Mouse (Mus musculus) Muller cell, postnatal 12 days (primary cell): ENCODE results near the gene Mtfp1.
"Not testable (repeated sequence)": the region's sequence is repeated elsewhere in the genome, so short reads cannot be mapped to it uniquely, and the experiment has no call there.

ENCODE experiments used
- DNase-seq: peaks from one replicate; pipeline ENCODE4 v3.0.0-alpha.2; 2015; ENCODE audit errors: inconsistent ontology term

The Mtfp1 gene

GRCm38 (mm10) chr11:4095171-4096053, at the start of gene Mtfp1:
Mtfp1 (minus strand) TSS chr11:4095445.
- DNase-seq = peak; percentile 55

DNA sequence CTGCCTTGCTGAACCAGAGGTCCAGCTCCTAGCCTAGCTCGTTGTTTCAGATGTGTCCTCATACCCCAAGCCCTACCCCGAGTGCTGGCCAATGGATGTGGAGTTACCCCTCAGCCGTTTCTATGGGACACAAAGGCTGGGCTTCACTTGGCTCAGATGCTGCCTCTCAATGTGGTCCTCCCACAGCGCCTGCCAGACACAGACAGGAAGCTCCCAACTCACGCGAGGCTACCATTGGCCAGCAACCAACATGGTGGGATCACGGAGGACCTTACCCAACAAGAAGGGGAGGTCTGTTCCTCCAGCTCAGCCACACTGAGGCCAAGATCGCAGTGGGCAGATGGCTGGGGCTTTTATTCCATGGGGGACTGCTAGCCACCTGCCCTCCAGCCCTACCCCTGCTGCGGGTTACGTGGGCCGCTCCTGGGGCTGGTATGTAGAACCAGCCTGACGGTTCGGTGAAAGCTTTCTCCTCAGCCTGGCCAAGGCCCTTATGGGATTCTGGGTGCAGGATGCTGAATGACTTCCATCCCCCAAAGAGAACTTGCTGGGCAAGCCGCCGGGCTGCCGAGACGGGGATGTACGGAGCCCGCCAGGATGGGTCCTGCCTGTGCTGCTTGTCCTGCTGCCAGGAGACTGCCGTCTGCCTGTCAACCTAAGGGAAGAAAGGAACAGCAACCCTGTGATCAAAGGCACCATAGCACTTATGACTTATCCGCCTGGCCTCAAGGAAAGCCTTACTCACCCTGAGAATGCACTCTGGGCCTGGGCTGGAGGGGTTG, 48.2 kb upstream of the Mtfp1 start:
- DNase-seq = no peak

DNA sequence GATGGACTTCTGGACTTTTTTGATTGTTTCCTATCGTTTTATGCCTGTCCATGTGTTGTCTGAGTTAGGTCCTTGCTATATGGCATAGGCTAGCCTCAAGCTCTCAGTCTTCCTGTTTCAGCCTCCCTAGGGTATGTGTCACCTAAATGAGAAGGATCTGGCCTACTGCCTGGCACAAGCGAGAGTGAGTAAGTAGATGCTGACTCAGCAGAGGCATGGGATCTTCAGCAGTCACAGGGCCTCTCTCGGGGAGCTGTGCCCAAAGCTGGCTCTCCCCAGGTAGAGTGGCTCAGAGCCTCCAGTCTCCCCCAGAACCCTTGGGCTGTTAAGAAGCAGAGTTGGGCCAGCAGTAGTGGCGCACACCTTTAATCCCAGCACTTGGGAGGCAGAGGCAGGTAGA, 47.1 kb upstream of the Mtfp1 start:
- no peak for DNase-seq

- no peak for DNase-seq
Observed at GRCm38 (mm10) chr11:4141505-4141904, 46.3 kb upstream of the Mtfp1 start.

DNA sequence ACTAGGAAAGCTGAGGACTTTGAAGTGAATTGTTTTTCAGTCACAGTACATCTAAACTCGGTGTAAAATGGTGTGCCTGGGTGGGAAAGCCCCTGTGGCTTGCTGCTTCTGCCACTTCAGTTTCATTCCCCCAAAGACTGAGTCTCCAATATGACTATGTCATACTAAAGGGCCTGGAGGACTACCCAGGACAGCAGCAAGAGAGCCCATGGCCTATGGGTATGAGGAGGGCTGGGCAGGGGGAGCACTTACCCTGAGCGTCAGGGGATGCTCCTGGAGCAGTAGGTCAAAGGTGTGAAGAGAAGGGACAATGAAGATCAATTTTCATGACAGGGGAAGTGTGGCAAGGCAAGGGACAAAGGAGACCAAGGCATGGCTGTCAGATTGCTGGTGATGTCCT, 43.7 kb upstream of the Mtfp1 start:
- no peak for DNase-seq

DNA sequence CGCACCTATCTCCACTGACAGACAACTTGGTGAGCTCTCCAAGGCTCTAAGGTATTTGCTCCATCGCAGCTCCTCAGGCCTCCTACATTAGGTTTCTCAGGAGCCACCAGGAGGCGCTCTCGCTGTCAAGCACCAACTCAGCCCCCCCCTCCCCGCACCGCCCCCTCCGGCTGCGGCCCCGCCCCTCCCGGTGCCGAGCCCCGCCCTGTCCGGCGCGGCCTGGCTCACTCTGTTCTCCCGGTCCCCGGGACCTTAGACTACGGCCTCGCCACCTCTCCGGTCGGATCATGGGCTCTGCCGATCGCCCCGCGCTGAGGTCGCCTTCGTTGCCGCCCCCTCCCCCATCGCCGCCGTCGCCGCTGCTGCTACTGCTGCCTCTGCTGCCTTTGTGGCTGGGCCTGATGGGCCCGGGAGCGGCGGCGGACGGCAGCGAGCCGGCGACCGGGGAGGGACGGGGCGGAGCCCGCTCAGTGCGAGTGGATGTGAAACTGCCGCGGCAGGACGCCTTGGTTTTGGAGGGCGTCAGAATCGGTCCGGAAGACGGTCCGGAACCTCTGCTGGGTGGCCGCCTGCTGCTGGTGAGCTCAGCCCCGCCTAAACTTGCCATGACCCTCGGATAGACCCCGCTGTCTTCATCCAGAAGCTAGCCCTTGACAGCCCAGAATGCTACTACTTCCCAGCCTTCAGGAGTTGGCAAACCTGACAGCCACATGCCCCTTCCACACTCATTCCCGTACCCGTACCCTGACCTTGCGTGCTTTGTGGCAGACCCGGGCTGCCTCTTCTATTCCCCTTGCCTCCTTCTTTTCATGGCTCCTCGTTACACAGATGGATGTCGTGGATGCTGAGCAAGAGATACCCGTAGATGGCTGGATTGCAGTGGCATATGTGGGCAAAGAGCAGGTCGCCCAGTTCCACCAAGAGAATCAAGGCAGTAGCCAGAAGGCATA, 40.0 kb upstream of the Mtfp1 start, which contains the start of gene Rnf215:
Rnf215 (plus strand) TSS at position 217 of the 950 bp plus-strand sequence.
- DNase-seq = peak; percentile 93

DNA sequence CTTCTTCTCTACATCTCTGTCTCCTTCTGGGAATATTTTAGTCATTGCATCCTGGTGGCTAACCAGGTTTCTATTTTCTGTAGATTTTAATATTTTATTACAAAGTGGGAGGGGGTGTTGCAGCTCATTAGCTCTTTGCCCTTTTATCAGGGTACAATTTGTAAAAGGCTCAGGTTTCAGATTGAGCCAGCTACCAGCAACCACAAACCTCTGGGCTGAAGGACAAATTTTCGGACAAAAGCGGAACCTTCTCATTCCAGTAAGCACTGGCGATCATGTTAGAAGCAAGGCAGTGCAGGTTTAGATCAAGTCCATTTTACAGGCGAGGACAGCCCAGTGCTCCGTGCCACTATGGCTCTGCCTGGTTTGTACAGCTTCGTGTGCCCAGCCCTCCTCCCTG, 39.2 kb upstream of the Mtfp1 start:
- no peak for DNase-seq

DNA sequence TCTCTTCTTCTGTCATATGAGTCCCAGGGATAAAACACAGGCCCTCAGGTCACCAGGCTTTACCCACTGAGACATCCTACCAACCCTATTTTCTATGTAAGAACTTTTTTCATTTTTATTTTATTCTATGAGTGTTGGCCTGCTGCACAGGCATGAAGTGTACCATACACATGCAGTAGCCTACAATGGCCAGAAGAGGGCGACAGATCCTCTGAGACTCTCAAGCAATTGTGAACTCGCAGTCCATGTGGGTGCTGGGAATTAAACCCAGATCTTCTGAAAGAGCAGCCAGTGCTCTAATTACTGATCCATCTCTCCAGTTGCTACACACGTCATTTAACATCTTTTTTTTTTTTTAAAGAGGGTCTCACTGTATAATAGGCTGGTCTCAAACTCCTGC, 38.2 kb upstream of the Mtfp1 start:
- DNase-seq = no peak

DNA sequence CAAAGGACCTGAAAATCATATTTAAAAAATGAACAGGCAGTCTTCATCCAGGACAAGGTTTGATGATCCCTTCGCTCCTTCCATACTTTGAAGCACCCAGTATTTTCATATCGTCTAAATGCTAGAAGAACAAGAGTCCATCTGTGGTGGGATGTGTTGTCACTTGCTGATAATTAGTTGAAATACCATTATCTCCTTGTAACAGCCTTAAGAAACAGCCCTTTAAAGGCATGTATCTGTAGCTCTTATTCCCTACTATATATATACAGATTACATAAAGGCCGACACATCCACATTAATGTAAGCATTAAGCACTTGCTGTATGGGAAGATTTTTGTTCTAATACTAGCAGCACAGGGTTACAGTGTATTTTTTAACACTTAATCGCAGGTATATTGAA, 33.2 kb upstream of the Mtfp1 start:
- DNase-seq = not testable (repeated sequence)

DNA sequence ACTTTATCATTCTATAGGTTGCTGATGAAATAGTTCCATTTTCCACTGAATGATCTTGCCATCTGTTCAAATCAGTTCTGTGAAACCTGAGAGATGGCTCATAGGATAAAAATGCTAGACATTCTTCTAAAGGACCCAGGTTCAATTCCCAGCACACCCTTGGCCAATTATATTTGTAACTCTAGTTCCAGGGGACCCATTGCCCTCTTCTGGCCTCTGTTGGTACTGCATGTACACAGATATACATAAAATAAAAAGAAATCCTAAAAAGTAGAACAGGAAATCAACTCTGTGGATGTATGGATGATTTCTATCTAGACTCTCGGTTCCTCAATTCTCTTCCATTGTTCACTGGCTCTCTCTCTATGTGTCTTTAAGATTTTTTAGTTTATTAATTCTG, 31.8 kb upstream of the Mtfp1 start:
- no peak for DNase-seq

GRCm38 (mm10) chr11:4123922-4124321, 28.7 kb upstream of the Mtfp1 start:
- DNase-seq = no peak

DNA sequence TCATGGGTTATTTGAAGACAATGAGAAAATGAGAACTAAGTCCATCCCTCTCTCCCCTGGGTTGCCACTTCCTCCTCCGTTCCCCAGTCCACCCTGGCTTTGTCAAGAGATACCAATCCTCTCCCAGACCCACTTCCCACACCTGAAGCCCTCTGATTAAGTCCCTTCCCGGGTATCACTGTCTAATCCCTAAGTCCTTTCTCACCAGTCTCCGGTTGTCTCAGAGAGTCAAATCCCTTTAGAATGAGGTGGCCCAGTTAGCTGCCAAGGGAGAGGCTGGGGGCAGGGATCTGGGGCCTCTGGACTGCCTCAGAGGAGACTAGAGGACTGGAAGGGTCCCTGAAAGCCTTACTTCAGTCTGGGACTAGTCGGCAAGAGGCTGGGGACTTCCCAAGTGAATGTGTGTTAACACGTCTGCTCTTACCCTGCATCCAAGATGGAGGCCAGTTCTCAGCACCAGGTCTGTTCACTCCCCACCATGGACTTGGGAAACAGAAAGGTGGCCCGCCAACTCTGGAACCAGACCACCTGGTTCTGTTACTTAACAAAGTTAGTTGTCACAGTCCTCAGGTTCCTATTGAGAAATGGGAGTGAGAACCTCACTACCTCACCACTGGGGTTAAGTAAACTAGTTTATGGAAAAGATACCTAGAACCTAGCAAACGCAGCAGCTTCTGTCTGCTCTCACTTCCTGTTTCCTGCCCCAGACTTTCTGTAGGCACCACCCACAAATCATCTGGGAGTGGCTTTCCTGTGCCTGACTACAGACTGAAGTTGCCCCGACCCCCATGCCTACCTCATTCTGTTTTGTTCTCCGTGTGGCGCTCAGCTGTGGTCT, 27.7 kb upstream of the Mtfp1 start, which contains the start of gene Sec14l2:
Sec14l2 (minus strand) TSS at position 674 of the 838 bp plus-strand sequence.
- no peak for DNase-seq

- no peak for DNase-seq
Observed at GRCm38 (mm10) chr11:4122226-4122625, 27.0 kb upstream of the Mtfp1 start.

- no peak for DNase-seq
Observed at GRCm38 (mm10) chr11:4121691-4122090, 26.4 kb upstream of the Mtfp1 start.

GRCm38 (mm10) chr11:4119635-4120034, 24.4 kb upstream of the Mtfp1 start:
- no peak for DNase-seq

DNA sequence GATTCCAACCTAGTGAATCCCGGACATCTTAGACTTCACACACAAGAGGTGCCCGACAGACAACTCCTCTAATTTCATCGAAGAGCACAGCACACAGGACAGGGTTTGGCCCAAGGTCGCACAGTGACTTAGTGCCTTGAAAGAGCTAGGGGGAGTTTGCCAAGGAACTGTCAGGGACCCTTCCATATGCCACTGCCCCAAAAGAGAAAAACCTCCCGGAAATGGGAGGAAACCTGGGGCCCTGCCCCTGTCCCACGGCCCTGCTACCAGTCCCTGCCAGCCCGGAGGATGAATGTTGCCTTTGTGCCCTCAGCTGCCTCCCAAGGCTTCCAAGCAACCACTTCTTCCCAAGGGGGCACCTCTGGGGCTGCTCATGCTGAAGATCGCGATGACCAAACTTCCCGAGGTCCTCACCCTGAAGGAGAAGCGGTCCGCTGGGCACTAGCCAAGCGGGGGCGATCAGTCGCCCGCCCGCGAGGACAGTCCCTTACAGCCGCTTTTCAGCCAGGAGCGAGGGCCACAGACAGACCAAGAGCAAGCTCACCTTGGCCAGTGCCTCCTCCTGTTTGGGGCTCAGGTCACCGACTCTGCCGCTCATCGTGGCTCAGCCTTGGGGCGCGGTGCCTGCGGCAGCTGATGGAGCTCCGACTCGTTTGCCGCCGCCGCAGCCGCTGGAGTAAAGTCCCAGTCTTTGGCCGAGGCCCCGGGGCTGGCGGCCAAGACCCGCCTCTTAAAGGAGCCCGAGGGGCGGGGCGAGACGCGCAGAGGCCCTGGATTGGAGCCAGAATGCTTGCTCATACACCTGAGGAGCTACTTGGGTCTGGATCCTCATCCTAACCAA, 23.1 kb upstream of the Mtfp1 start:
- peak; percentile 64 for DNase-seq

DNA sequence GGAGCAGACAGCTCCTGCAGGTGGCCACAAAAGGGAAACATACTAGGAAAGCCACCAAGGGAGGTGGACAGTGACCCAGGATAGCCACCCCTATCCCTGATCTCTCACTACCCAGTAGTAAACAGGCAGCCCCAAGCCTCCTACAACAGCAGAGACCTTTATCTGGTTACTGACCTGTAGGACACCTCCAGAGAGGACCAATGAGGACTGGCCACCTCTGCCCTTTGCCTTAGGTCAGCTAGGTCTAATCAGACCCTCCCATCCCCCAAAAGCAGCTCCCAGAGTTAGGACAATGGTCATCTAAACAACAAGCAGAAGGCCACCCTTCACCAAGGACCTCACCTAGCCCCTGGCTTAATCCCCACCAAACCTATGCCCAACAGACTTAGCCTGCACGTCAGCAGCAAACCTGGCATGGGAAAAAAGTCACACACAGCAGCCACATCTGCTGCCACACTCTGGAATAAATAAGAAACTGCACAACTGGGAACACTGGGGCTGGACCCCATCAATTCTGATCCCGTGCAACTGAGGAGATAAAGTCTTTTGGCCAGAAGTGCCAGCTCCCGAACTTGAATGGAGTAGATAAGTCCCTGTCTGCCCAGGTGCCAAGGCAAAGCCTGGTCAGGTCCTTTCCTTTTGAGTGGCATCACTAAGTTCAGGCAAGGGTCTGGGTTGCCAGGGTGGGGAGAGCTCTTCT, 22.3 kb upstream of the Mtfp1 start:
- DNase-seq = no peak

GRCm38 (mm10) chr11:4116458-4117141, 21.4 kb upstream of the Mtfp1 start:
- no peak for DNase-seq

DNA sequence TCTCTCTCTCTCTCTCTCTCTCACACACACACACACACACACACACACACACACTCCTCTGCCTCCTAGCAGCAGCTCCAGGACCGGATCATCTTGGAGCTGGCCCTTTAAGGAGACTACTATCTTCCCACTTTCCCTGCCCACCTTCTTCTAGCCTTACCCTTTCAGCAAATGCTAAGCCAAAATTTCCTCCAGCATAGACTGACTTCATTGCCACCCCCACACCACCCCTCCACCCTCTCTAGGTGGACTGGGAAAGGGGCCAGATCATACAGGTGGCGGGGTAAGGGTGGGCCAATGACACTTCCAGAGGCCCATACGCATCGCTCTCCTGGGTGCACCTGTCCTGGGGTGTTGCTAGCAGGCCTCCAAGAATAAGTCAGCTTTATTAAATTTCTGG, 20.2 kb upstream of the Mtfp1 start:
- no peak for DNase-seq
